Mouse (Mus musculus) spleen, adult 2 months (tissue): ENCODE measurements at regions not wholly inside any gene's neighbourhood (a gene's known extent, or its start where the extent isn't known, plus 50 kb on each side); places are given as distances from the start of the nearest gene placed in this dataset.

Source experiments
- CTCF ChIP-seq: fragments of 200-500 bp; IDR thresholded peaks from 2 replicates; pipeline ENCODE4 v1.5.1; 2011; ENCODE audit warnings: mild to moderate bottlenecking, inconsistent platforms; ENCODE audit not compliant: insufficient read depth, insufficient read length, insufficient replicate concordance; ENCODE audit errors: extremely low read depth
- POLR2A ChIP-seq: fragments of 200-500 bp; IDR thresholded peaks from 2 replicates; pipeline ENCODE4 v1.6.1; 2011; ENCODE audit warnings: low read depth, low read length, inconsistent platforms

DNA sequence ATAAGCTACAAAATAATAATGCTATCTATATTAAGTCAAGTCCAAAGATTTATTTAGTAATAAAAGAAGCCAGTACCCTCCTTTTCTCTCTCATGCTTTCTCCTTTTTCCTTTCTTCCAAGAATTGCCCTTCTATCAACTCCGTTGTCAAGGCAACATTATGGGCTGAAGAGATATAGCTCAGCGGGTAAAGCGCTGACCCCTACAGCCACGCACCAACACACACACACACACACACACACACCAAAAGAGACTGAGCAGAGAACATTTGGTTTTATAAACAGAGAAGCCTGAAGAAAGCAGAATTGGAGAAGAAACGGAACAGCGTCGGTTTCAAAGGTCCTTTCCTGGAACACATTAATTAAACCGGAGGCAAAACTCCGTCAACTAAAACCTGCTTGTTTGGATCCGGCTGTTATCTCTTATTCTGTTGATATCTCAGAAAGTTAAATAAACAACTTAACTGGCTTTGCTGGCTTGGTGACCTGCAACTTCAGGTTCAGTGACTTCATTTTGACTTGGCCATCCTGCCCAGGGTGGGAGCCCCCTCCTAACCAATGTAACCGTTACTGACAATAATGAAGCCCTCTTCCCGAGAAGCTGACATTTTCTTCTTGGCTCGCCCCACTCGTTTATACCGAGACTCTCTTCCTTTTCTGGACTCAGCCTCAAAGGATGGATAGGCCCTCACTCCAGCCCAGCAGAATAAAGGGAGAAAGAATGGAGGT lies 394.5 kb upstream of the Gm10131 start:
- TF ChIP-seq CTCF = no peak
- TF ChIP-seq POLR2A = no peak
